Mouse (Mus musculus): ENCODE measurements at regions not wholly inside any gene's neighbourhood (a gene's known extent, or its start where the extent isn't known, plus 50 kb on each side); places are given as distances from the start of the nearest gene placed in this dataset.
"Not testable (repeated sequence)": the region's sequence is repeated elsewhere in the genome, so short reads cannot be mapped to it uniquely, and the experiment has no call there.

DNA sequence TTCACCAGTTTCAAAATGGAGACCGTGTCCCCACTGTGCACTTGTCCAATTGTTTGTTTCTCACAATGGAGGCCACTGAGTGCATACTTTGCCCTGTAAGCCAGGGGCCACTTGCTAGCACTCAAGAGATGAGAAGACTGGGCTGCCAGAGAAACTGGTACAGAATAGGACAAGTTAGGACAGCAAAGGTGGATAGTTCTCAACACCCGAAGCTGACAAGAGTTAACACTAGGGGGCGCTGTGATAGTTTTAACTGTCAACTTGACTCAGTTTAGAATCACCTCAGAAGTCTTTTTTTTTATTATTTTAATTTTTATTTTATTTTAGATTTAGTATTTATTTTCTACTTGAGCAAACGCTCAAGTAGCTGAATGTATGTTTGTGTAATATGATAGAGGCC is 188.2 kb upstream of the Asap2 start:
- DNase-seq; intact Hi-C loops (cut with DNase I): not testable (repeated sequence)

DNA sequence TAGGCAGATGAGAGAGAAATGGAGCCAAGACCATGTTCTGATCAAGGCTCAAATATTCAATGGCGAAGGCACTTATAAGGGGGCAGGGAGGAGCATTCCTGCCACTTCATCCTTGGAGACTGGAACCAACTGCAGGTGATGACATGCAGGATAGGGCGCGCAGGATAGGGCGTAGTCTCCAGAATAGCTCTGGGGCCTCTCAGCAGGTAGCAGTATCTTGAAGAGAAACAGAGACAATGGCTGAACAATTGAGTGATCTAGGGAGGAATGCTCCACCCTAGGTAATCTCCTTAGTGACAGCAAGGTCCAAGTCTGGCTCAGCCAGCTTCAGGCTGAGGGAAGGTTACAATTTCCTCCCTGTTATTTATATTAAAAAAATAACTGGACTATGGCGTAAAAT is 184.8 kb upstream of the Asap2 start:
- intact Hi-C loops (cut with DNase I); DNase-seq: not testable (repeated sequence)

DNA sequence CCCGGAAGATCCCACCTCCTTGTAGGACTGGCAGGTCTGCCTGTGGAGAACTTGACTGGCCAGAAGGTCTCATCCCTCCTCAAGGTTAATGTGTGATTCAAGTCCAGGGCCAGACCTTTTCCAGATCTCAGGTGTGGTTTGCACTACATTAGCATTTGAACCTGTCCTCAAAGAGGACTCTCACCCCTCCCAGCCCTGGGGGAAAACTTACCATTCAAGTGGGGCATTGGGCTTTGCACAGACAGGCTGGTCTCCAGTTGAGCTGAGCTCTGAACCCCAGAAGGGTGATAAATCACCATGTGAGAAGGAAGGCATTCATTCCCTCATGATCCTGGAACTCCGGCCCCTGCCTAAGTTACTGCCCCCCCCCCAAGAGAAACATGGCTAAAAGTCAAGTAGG is 183.6 kb upstream of the Asap2 start:
- intact Hi-C loops (cut with DNase I), result no loop called here
- no peak for DNase-seq

DNA sequence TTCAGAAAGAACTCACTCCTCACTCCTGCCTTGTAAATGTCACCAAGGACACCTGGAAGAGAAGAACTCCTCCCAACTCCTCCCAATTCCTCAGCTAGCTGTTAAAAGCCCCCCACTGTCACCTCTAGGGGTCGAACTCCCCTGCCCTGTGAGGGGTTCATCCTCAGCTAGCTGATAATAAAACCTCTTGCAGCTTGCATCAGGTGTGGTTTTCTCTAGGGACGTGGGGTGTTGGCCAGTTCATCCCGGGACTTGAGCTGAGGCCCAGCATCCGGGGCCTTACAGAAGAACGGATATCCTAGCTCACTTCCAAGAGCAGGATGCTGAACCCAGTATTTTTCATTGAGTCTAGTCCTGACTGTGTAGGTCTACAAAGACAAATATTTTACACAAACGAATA is 176.4 kb upstream of the Asap2 start:
- DNase-seq; intact Hi-C loops (cut with DNase I): not testable (repeated sequence)

DNA sequence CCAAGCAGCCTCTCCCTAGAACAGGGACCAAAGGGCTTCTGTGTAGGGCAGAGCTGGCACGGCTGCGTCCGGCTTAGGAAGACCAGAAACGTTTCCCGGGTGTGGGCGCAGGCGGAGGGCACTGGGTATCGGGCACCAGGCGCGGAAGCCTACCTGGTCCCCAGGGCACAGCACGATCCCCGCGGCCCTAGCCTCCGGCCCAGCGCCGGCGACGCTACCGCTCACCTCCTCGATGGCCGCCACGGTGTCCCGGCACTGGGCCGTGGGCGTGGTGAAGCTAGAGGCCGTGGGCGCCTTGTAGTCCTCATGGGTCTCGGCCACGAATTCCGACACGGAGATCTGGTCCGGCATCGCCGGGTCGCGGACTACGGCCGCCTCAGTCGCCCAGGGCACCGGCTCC is 175.1 kb upstream of the Asap2 start:
- DNase-seq; intact Hi-C loops (cut with DNase I): not testable (repeated sequence)

DNA sequence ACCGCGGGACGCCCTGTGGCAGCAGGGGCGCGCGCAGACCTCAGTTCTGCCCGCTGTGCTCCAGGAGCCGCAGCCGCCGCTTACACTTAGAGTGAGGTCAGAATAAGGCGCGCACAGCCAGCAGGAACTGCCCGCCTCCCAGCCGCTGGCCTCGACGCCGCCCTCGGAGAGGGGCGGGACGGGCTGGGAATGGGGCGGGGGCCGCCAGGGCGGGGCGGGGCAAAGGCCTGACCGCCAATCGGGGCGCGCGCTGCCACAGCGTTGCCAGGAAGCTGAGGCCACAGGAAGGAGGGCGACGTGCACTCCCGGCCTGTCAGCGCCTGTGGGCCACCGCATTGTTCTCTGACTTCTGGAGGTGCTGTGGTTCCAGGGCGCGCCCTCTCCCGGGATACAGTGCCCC is 174.7 kb upstream of the Asap2 start:
- intact Hi-C loops (cut with DNase I), result no loop called here

DNA sequence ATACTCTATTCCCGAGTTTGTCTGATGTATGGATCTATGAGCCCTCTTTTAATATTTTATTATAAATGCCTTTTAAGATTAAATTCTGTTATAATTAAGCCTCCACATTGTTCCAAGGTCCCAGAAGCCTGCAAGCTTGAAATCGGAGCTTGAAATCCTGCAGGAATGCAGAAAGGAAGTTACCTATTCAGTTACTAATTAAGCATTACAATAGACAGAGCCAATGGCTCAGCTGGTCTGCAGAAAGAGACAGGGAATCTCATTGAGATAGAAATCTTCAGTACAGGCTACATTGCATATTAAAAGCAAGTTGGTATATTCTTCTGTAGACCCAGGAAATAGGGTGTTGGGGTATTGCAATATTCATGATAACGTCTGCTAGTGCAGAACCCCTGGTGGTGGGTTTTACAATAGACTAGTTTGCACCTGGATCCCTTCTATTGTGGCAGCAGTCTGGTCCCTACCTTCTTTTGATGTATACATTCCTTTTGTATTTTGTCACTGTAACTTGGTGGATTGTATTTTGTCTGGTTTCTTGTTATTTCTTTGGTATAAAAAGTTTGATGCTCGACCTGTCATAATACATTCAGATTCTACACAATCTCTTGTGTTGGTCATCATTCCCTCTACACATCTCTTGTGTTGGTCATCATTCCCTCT is 146.5 kb upstream of the Asap2 start:
- intact Hi-C loops (cut with DNase I); DNase-seq: not testable (repeated sequence)

More for the DNA sequence above, 174.7 kb upstream of the Asap2 start:
- peak; percentile 65 to 74 for DNase-seq

DNA sequence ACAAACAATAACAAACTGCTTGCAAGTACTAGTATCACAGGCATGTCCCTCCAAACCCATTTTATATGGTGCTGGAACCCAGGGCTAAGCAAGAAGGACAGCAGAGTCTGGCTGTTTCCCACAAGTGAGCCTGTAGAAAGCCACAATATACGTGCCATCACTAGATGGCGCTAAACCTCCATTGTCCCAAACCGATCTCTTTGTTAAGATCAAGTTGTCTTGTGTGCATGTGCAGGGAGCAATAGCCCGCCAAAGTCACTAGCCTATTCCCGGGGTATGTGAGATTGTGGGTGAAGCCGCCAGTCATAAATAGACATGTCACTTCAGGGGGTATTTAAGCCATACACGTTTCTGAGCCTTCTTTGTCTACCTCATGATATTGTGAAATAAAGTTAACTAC is 145.4 kb upstream of the Asap2 start:
- DNase-seq, result peak; percentile 14 to 24

DNA sequence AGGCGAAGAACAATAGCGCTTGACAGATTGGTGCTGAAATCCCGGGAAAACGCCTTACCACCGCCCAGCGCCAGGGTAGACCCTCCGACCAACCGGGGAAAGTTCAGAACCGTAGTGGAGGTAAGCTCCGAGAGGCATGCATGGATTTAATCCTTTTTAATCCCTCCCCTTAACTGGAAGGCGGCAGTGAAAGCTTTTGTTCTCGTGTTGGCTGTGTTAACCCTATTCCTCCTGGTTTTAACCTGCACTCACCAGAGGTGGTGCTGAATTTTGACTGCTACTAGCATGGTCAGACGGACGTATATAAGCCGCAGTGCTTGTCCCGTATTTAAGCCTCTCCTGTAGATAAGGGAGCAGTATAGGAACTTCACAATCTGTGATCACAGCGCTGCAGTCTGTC is 145.0 kb upstream of the Asap2 start:
- no peak for DNase-seq
- intact Hi-C loops (cut with DNase I), result no loop called here

More for the DNA sequence above, 145.4 kb upstream of the Asap2 start:
- intact Hi-C loops (cut with DNase I), result not testable (repeated sequence)

DNA sequence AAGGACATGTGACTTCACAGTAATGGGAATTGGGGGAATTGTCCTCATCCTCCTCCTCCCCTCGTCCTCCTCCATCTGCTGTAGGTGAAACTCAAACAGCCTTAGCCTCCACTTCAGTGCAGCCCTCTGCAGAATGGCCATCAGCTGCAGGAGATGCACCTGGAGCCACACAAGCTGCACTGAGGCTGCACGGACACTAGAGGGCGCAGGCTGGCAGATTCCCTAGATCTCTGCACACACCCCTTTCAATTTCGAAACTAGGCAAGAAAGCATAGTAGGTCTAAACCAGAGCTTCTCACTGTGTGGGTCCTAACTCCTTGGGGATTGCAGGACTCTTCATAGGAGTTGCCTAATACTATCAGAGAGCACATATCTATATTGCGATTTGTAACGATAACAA is 106.2 kb upstream of the Asap2 start:
- DNase-seq; intact Hi-C loops (cut with DNase I): not testable (repeated sequence)

DNA sequence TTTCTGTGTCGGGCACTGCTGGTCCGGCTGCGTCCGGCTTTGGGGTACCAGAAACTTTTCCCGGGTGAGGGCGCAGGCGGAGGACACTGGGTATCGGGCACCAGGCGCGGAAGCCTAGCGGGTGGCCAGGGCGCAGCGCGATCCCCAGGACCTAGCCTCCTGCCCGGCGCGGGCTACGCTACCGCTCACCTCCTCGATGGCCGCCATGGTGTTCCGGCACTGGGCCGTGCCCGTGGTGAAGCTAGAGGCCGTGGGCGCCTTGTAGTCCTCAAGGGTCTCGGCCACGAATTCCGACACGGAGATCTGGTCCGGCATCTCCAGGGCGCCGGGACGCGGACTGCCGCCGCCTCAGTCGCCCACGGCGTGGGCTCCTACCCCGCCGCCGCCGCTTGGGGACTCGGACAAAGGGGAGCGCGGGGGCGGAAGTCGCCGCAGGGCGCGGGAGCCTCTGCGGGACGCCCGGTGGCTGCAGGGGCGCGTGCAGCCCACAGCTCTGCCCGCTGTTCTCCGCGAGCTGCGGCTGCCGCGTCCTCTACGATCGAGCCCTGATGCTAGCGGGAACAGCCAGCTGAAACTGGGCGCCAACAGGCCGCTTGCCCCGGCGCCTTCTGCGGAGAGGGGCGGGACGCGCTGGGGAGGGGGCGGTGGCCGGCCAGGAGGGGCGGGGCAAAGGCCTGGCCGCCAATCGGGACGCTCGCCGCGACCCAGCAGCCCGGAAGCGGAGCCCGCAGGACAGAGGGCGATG is 69.4 kb upstream of the Asap2 start:
- peak; percentile 66 to 74 for DNase-seq
- intact Hi-C loops (cut with DNase I), result loop anchor here (10.0 kb wide), 1 partner anchor 394 kb away; the partner anchor contains the start of gene Iah1

DNA sequence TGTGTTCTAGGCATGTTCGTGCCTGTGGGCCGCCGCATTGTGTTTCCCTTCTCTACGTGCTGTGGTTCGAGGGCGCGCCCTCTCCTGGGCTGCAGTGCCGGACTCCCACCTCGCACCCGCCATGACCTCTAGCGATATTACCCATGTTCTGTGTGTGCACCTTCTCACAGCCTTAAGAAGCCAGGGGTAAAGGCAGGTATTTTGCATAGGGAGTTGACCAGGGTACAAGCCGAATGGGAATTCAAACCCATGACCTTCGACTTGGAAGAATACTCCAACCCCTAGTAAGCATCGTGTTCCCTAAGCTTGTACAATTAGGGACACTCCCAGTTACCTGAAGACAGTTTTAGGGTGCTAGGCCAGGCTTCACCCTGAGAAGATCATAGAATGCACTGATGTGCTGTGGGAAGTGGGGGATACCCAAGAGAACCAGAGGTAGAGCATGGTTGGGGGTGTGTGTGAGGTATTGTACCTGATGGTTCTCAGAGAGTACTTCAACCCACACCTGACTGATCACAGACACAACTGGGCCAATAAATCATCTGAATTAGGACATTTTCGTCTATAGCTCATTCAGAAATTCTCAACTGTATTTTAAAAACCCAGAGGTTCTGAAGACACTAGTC is 68.7 kb upstream of the Asap2 start:
- not testable (repeated sequence) for DNase-seq
- intact Hi-C loops (cut with DNase I), result loop anchor here (10.0 kb wide), 1 partner anchor 393 kb away; the partner anchor contains the start of gene Iah1

DNA sequence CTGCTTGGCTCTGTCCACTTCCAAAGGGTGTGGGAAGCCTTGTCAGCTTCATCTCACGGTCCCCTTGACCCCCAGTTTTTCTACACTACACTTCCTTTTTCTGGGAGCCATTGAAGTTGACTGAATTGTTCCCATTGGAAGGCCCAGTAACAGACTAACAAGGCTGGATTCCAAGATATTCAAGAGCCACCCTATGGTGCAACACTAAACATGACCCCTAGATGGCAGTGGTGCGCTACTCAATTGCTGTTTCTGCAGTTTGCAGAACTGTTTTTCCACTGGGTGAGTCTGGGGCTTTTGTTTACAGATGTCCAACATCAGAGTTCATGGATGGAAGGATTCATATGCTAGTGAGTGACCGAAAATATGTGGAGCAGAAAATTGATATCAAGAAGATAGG is 61.3 kb upstream of the Asap2 start:
- peak; percentile 29 to 36 for DNase-seq
- intact Hi-C loops (cut with DNase I), result loop anchor here (10.0 kb wide), 1 partner anchor 386 kb away; the partner anchor contains the start of gene Iah1

Data from heart, postnatal 36 days (tissue).